Mouse (Mus musculus): ENCODE data around the gene Lsm2.
"Not testable (repeated sequence)": the region's sequence is repeated elsewhere in the genome, so short reads cannot be mapped to it uniquely, and the experiment has no call there.

The Lsm2 gene

GRCm38 (mm10) chr17:34981690-34982180 lies at the start of gene Lsm2:
Gene Lsm2 (plus strand): TSS chr17:34981862.
- peak; percentile 60 for DNase-seq (ENCODE audit: extremely low spot score, low read depth, low spot score)

DNA sequence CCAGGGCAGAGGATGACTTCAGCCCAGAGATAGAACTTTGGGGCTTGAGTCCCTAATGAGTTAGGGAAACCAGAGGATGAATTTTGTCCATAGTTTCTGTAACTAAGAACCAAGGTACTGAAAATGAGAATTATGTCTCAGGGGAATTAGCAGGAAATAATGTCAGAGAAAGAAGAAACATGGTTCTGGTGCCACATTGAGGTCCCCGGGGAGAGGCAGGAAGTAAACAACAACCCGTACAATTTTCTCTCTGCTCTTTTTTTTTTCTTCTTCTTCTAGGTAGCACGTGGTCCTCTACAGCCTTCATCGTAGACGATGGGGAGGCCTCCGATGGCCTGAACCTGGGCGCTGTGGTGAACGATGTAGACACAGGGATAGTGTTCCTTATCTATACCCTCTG lies 49.4 kb upstream of the Lsm2 start:
- DNase-seq (ENCODE audit: extremely low spot score, low read depth, low spot score), result no peak

DNA sequence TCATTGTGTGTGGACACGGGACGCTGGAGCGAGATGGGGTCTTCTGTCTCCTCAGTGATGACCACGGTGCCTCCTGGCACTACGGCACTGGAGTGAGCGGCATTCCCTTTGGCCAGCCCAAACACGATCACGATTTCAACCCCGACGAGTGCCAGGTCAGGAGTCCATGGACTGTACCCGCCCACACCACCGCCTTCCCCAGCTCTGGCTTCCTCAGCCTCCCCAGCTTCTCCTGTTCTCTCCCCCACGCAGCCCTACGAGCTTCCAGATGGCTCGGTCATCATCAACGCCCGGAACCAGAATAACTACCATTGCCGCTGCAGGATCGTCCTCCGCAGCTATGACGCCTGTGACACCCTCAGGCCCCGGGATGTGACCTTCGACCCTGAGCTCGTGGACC lies 47.6 kb upstream of the Lsm2 start:
- DNase-seq (ENCODE audit: extremely low spot score, low read depth, low spot score), result no peak

- DNase-seq (ENCODE audit: extremely low spot score, low read depth, low spot score), result no peak
These were observed 46.8 kb upstream of the Lsm2 start for GRCm38 (mm10) chr17:34934830-34935229.

- DNase-seq (ENCODE audit: extremely low spot score, low read depth, low spot score), result no peak
These were observed 43.6 kb upstream of the Lsm2 start for GRCm38 (mm10) chr17:34937960-34938505.

- no peak for DNase-seq (ENCODE audit: extremely low spot score, low read depth, low spot score)
These were observed 40.2 kb upstream of the Lsm2 start for GRCm38 (mm10) chr17:34941344-34942041.

- no peak for DNase-seq (ENCODE audit: extremely low spot score, low read depth, low spot score)
These were observed 38.4 kb upstream of the Lsm2 start for GRCm38 (mm10) chr17:34943128-34943815.

GRCm38 (mm10) chr17:34944362-34944761 lies 37.3 kb upstream of the Lsm2 start:
- DNase-seq (ENCODE audit: extremely low spot score, low read depth, low spot score), result no peak

- no peak for DNase-seq (ENCODE audit: extremely low spot score, low read depth, low spot score)
These were observed 35.0 kb upstream of the Lsm2 start for GRCm38 (mm10) chr17:34946486-34947140.

DNA sequence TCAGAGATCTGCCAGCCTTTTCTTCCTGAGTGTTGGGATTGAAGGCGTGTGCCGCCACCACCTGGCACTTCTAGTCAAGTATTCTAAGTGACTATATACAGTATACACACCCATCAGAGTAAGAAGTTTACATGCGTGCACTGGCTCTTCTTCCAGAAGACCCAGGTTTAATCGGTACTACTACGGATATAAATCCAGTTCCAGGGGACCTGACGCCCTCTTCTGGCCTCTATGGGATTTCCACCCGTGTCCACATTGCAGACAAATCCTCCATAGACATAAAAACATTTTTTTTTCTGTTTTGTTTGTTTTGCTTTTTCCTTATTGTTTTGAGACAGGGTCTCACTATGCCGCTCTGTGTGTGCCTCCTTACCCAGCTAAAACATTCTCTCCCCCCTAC lies 34.1 kb upstream of the Lsm2 start:
- DNase-seq (ENCODE audit: extremely low spot score, low read depth, low spot score), result no peak

- not testable (repeated sequence) for DNase-seq (ENCODE audit: extremely low spot score, low read depth, low spot score)
These were observed 32.7 kb upstream of the Lsm2 start for GRCm38 (mm10) chr17:34948721-34949552.

DNA sequence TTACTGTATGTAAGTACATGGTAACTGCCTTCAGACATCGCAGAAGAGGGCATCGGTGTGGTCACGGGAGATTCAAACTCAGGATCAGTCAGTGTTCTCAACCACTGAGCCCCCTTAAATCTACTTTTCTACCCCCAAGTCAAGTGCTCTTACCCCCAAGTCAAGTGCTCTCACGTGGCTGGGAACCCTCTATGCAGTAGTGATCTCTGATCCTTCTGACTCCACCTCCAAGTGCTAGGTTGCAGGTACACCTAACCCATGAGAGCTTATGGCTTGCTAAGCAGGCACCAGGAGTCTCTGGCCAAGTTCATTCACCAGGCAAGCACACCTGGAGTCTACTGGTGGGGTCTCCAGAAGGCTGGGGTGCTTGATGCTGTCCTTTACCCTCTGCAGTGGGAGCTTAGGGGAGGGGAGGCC lies 32.1 kb upstream of the Lsm2 start:
- DNase-seq (ENCODE audit: extremely low spot score, low read depth, low spot score), result no peak

GRCm38 (mm10) chr17:34950514-34951455 lies 30.9 kb upstream of the Lsm2 start:
- no peak for DNase-seq (ENCODE audit: extremely low spot score, low read depth, low spot score)

GRCm38 (mm10) chr17:34951636-34952377 lies 29.9 kb upstream of the Lsm2 start:
- DNase-seq (ENCODE audit: extremely low spot score, low read depth, low spot score), result no peak

DNA sequence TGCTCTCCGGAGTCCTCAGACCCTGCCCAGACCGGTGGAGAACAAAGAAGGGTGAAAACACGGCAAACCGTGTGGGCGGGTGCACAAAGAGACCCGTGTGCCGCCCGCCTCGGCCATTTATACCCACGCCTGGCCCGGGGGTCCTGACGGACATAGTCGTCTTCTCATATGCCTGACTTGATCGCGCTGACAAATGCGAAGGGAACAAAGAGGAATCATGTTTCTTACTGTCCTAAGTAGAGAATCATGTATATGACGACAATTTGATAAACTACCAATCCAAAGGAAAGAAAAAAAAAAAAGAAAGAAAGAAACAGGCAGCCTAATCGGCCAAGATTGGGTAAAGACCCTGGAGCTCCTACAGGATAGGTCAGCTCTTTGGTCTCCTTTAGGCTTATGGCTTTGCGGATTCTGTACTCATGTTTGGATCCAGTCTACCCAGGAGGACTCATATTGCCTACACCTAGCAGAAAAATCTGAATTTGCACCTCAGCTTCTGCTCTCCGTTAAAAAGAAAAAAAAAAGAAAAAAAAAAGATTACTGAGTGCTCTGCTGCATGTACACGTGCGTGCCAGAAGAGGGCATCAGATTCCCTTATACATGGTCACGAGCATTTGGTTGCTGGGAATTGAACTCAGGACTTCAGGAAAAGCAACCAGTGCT lies 29.2 kb upstream of the Lsm2 start:
- DNase-seq (ENCODE audit: extremely low spot score, low read depth, low spot score), result peak; percentile 96

DNA sequence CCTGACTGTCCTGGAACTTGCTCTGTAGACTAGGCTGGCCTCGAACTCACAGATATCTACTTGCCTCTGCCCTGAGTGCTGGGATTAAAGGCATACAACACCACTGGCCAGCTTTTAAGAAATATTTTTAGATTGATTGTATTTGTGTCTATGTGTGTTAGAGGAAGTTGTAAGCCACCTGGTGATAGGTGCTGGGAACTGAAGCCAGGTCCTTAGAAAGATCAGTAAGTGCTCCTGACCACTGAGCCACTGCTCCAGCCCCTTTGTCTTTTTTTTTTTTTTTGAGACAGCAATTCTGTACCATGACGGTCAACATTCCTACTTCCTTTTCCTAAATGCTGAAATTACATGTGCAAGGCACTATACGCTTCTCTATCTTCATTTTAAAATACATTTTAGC lies 28.4 kb upstream of the Lsm2 start:
- DNase-seq (ENCODE audit: extremely low spot score, low read depth, low spot score), result no peak

DNA sequence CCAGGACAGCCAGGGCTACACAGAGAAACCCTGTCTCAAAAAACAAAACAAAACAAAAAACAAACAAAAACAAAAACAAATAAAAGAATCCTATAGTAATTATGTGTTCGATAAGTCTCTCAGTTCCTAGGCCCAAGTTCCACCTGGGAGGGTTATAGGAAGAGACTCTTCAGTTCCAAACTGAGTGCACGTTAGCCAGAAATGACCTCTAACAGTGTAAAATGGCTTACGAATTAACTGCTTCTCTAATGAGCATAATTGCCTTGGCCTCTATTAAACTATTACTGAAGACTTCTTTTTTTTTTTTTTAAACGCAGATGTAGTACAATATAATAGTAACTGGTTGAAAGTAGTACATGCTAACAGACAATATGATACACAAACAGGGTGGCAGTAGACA lies 27.8 kb upstream of the Lsm2 start:
- DNase-seq (ENCODE audit: extremely low spot score, low read depth, low spot score), result no peak

DNA sequence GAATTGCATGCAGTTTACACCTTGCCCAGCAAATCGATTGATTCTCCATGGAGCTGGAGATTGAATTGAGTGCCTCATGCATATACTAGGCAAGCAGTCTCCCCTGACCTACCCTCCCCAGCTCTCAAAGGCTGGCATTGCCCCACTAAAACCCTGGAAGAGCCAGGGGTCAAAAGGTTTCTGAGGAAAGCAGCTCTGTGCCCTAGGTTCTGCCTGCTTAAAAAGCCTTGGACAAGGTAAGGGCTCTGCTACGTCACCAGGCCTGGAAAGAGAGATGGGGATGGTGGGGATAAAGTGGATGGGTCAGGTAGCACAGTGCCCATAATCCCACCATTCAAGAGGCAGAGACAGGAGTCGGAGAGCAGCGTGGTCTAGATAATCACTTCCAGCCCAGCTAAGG lies 26.8 kb upstream of the Lsm2 start:
- no peak for DNase-seq (ENCODE audit: extremely low spot score, low read depth, low spot score)
